Mouse (Mus musculus) kidney, postnatal 0 days (tissue): ENCODE measurements around the gene Snupn. TPM values are rescaled to one million over a fixed set of nuclear protein-coding genes. Genes with fewer than 3 reads are reported as not detected.

ENCODE experiments used
- ATAC-seq: fragments of 200-750 bp; cut with Nextera tagmentation; replicated peaks from 2 replicates; pipeline ENCODE4 v1.8.0; 2017; ENCODE audit warnings: low read depth, moderate number of reproducible peaks, moderate TSS enrichment, moderate library complexity; ENCODE audit not compliant: low FRiP score
- DNase-seq: peaks from one replicate; pipeline ENCODE4 v3.0.0-alpha.2; 2016; ENCODE audit warnings: low spot score
- H3K27ac ChIP-seq: fragments of 300-500 bp; sonication (generic); 2 replicates; pipeline ENCODE4 v1.5.1; 2014; ENCODE audit warnings: mild to moderate bottlenecking
- H3K27me3 ChIP-seq: fragments of 300-500 bp; sonication (generic); 2 replicates; pipeline ENCODE4 v1.6.1; 2014; ENCODE audit warnings: low read length, mixed read lengths; ENCODE audit not compliant: insufficient read depth
- H3K36me3 ChIP-seq: fragments of 300-500 bp; sonication (generic); 2 replicates; pipeline ENCODE4 v1.6.1; 2014; ENCODE audit warnings: low read length, mixed read lengths; ENCODE audit not compliant: insufficient read depth
- H3K4me1 ChIP-seq: fragments of 300-500 bp; sonication (generic); replicated peaks from 2 replicates; pipeline ENCODE4 v1.6.1; 2014; ENCODE audit warnings: antibody characterized with exemption, low read length, mixed read lengths; ENCODE audit not compliant: insufficient read depth
- H3K4me2 ChIP-seq: fragments of 300-500 bp; sonication (generic); 2 replicates; pipeline ENCODE4 v1.6.1; 2014; ENCODE audit warnings: mild to moderate bottlenecking, low read length, moderate library complexity, mixed read lengths
- H3K4me3 ChIP-seq: fragments of 300-500 bp; sonication (generic); replicated peaks from 2 replicates; pipeline ENCODE4 v1.5.1; 2014; ENCODE audit warnings: low read depth, low read length
- H3K9ac ChIP-seq: fragments of 300-500 bp; sonication (generic); 2 replicates; pipeline ENCODE4 v1.6.1; 2014; ENCODE audit warnings: low read depth, low read length
- H3K9me3 ChIP-seq: fragments of 300-500 bp; sonication (generic); replicated peaks from 2 replicates; pipeline ENCODE4 v1.6.1; 2016; ENCODE audit warnings: low read length, inconsistent platforms, mixed read lengths
- CTCF ChIP-seq: IDR thresholded peaks from 2 replicates; pipeline ENCODE4 v1.5.1; 2016; ENCODE audit warnings: antibody characterized with exemption, low read depth, mild to moderate bottlenecking, moderate library complexity
- WGBS: fragments of 180-500 bp; shearing (Covaris S2); extraction: QIAGEN DNeasy Blood & Tissue Kit; methylation state at CpG from one replicate; pipeline ENCODE4 v1.1.7; 2014; 5-methylcytosine and 5-hydroxymethylcytosine counted together
- polyA plus RNA-seq: library from polyadenylated mRNA; unstranded; fragments of >200 nt; fragmentation: Nextera tagmentation; extraction: Ambion mirVana; gene quantifications from 2 replicates; pipeline ENCODE4 v1.2.1, GENCODE M21; 2015

Gene Snupn
- polyA plus RNA-seq, 1 experiment from 2014 or later = 19.3 TPM

GRCm38 (mm10) chr9:56923841-56924650 is 26.6 kb upstream of the Snupn start:
- no peak for TF ChIP-seq CTCF
- Histone ChIP-seq H3K4me2 (peak overlapping the region; percentile 94), H3K4me1 (peaks cover 42% of the 10 kb centered on the region), H3K4me3 (peak overlapping the region; percentile 27), H3K9me3 (no peaks in the 10 kb centered on the region), H3K27ac (peak overlapping the region; percentile 54), H3K36me3 (peaks cover 7% of the 10 kb centered on the region; the same call in 1 of the 2 replicates), H3K27me3 (no peaks in the 10 kb centered on the region), H3K9ac (peak overlapping the region; percentile 54)
- no peak for ATAC-seq
- 34% methylated on average over 8 of the region's 8 CpGs for WGBS
- DNase-seq = no peak

- peak; percentile 86 for DNase-seq
- no peak; the same call in 1 of the 2 replicates for TF ChIP-seq CTCF
- H3K4me3 ChIP-seq = peak overlapping the region; percentile 27
- 16% methylated on average over 7 of the region's 7 CpGs for WGBS
- peak; percentile 71; the same call in 1 of the 2 replicates for ATAC-seq
- H3K4me2 ChIP-seq = peak overlapping the region; percentile 94
- no peaks in the 10 kb centered on the region for H3K27me3 ChIP-seq
- H3K9me3 ChIP-seq = no peaks in the 10 kb centered on the region
- peak overlapping the region; percentile 54 for H3K9ac ChIP-seq
- H3K4me1 ChIP-seq = peaks cover 42% of the 10 kb centered on the region
- H3K36me3 ChIP-seq = peaks cover 7% of the 10 kb centered on the region; the same call in 1 of the 2 replicates
- peak overlapping the region; percentile 54 for H3K27ac ChIP-seq
These were observed 26.0 kb upstream of the Snupn start for GRCm38 (mm10) chr9:56924651-56925027.

GRCm38 (mm10) chr9:56925291-56926024 is 25.2 kb upstream of the Snupn start:
- no peak for ATAC-seq
- Histone ChIP-seq H3K4me1 (peaks cover 42% of the 10 kb centered on the region), H3K4me2 (peak overlapping the region; percentile 94), H3K4me3 (peak overlapping the region; percentile 27), H3K27ac (no peak overlapping the region), H3K9ac (peak overlapping the region; percentile 54; the same call in 1 of the 2 replicates), H3K27me3 (no peaks in the 10 kb centered on the region), H3K36me3 (peaks cover 7% of the 10 kb centered on the region; the same call in 1 of the 2 replicates), H3K9me3 (no peaks in the 10 kb centered on the region)
- DNase-seq = peak; percentile 10
- TF ChIP-seq CTCF = no peak
- 76% methylated on average over 26 of the region's 26 CpGs for WGBS

GRCm38 (mm10) chr9:56926025-56926360 is 24.7 kb upstream of the Snupn start:
- no peak for TF ChIP-seq CTCF
- Histone ChIP-seq H3K9ac (0 out of 2 replicates have a peak overlapping the region, but pooled peaks have one; percentile 79), H3K27me3 (no peaks in the 10 kb centered on the region), H3K4me1 (peaks cover 42% of the 10 kb centered on the region), H3K4me2 (peak overlapping the region; percentile 94), H3K4me3 (peak overlapping the region; percentile 6; the same call in 1 of the 2 replicates), H3K9me3 (no peaks in the 10 kb centered on the region), H3K36me3 (peaks cover 6% of the 10 kb centered on the region; the same call in 1 of the 2 replicates), H3K27ac (no peak overlapping the region)
- 97% methylated on average over 10 of the region's 10 CpGs for WGBS
- no peak for ATAC-seq
- no peak for DNase-seq

GRCm38 (mm10) chr9:56926387-56926786 is 24.3 kb upstream of the Snupn start:
- H3K36me3 ChIP-seq = peaks cover 2% of the 10 kb centered on the region; the same call in 1 of the 2 replicates
- H3K27ac ChIP-seq = peak overlapping the region; percentile 95; the same call in 1 of the 2 replicates
- H3K9me3 ChIP-seq = no peaks in the 10 kb centered on the region
- WGBS = 85% methylated on average over 10 of the region's 10 CpGs
- peaks cover 42% of the 10 kb centered on the region for H3K4me1 ChIP-seq
- DNase-seq (no peak), ATAC-seq (no peak)
- peak overlapping the region; percentile 94 for H3K4me2 ChIP-seq
- H3K4me3 ChIP-seq = peak overlapping the region; percentile 59
- no peaks in the 10 kb centered on the region for H3K27me3 ChIP-seq
- H3K9ac ChIP-seq = peak overlapping the region; percentile 79; the same call in 1 of the 2 replicates
- no peak for TF ChIP-seq CTCF
